Mouse (Mus musculus) CH12F3 (cell line): ENCODE results near the gene Tns1.
"Not testable (repeated sequence)": the region's sequence is repeated elsewhere in the genome, so short reads cannot be mapped to it uniquely, and the experiment has no call there.

Experiments
- in situ Hi-C: fragments of 300-500 bp; cut with MboI; formaldehyde crosslinking; loops from 2 replicates; pipeline ENCODE4 v1.14.3; 2020; ENCODE audit warnings: low sequenced_read_pairs

Tns1 gene

GRCm38 (mm10) chr1:73903035-73903434 lies 221.2 kb downstream of the Tns1 start:
- in situ Hi-C loops: loop anchor here (5.0 to 25.0 kb wide), 2 partner anchors 94 to 184 kb away; no protein-coding TSS in a partner anchor

GRCm38 (mm10) chr1:73902171-73902991 lies 221.9 kb downstream of the Tns1 start:
- in situ Hi-C loops: loop anchor here (5.0 to 25.0 kb wide), 2 partner anchors 95 to 185 kb away; no protein-coding TSS in a partner anchor

DNA sequence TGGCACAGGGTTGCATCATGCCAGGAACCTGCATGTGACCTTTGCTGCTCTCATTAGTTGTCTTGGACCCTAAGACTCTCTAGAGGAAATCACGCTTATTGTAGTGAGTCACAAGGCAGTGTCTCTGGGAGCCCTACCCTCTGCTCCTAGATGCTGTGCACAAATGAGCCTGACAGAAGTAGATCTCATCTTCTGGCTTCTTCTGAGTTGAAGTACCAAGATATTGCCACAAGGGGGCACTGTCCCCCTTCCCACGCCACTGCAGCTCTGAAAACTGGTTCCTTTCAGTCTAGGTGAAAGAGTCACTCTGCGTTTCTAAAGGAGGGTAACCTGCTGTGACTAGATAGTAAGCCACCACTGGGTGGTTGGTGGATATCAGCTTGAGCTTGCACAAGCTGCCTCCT lies 222.8 kb downstream of the Tns1 start:
- in situ Hi-C loops: loop anchor here (5.0 to 25.0 kb wide), 2 partner anchors 96 to 186 kb away; no protein-coding TSS in a partner anchor

DNA sequence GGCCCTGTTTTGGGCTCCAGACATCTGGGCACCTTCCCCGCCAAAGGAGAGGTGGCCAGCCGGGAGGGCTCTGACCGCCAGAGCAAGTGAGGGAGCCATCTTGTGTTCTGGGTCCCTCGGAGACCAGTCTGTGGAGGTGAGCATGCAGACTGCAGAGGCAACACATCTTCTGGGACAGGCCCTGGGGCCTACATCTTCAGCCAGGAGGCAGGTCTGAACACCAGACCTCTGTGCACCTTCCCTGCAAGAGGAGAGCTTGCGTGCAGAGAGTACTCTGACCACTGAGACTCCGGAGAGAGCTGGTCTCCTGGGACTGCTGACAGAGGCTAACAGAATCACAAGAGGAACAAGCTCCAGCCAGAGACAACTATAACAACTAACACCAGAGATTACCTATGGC lies 228.8 kb downstream of the Tns1 start:
- in situ Hi-C loops: not testable (repeated sequence)

GRCm38 (mm10) chr1:73880731-73881130 lies 243.5 kb downstream of the Tns1 start:
- in situ Hi-C loops: no loop called here

DNA sequence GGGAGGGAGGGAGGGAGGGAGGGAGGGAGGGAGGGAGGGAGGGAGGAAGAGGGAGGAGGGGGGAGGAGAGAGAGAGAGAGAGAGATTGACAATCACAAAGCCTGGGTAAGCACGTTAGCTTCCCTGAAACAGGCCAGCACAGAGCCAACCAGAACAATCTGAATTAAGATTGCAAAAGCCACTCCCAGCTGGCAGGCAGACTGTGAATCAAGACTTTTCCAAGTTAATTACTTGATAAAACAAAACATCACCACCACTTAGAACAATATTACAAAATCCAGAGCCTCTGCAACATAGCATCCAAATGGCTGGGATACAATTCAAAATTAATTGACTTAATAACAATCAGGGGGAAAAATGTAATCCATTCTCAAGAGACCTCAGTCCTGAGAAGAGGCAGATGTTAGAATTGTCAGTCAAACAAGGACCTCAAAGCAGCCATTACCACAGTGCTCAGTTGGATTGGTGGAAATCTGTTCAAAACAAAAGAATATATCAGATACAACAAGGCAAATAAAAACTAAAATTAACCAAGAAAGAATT lies 248.5 kb downstream of the Tns1 start:
- in situ Hi-C loops: no loop called here

- in situ Hi-C loops: loop anchor here (25.0 kb wide), 1 partner anchor 1152 kb away; the partner anchor contains the start of genes Ankar and Rpl37a
Observed at GRCm38 (mm10) chr1:73864314-73864713, 259.9 kb downstream of the Tns1 start.

GRCm38 (mm10) chr1:73863074-73863431 lies 261.2 kb downstream of the Tns1 start:
- in situ Hi-C loops: loop anchor here (25.0 kb wide), 1 partner anchor 1151 kb away; the partner anchor contains the start of genes Ankar and Rpl37a

GRCm38 (mm10) chr1:73862323-73863073 lies 261.8 kb downstream of the Tns1 start:
- in situ Hi-C loops: loop anchor here (25.0 kb wide), 1 partner anchor 1150 kb away; the partner anchor contains the start of genes Ankar and Rpl37a

GRCm38 (mm10) chr1:73860421-73860820 lies 263.8 kb downstream of the Tns1 start:
- in situ Hi-C loops: loop anchor here (25.0 kb wide), 1 partner anchor 1148 kb away; the partner anchor contains the start of genes Ankar and Rpl37a
